Mouse (Mus musculus) kidney, postnatal 4 days (tissue): ENCODE results near the gene Dyrk1a.

Source experiments
- DNase-seq, 2 experiments: peaks; one replicate each; pipeline ENCODE4 v3.0.0; 2021; ENCODE audit warnings: mixed read lengths in 2 of 2

Dyrk1a gene

DNA sequence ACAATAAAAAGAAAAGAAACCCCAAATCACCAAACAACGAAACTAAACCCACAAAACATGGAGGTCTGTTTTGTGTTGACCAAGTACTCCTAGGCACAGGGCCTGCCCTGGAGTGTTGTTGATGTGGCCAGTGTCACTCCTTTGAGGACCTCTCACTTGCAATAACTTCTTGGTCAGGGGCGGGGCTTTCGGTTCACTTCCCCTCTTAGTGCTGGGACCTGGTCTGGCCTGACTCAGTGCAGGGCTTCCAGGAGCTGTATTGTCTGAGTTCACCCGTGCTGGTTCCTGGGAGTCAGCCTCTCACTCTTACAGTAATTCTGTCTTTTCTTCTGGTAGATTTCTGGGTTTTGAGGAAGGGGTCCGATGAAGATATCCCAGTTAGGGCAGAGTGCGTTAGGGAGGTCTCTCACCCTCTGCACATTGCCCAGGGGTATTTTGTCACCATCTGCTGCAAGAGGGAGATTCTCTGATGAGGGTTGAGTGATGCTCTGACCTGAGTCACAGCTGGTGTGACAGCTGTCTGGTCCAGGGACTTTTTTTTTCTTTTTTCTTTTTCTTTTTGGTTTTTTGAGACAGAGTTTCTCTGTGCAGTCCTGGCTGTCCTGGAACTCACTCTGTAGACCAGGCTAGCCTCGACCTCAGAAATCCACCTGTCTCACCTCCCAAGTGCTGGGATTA lies 150.8 kb downstream of the Dyrk1a start:
- no peak for DNase-seq

- no peak for DNase-seq
Observed at GRCm38 (mm10) chr16:94721549-94722006, 151.8 kb downstream of the Dyrk1a start.

DNA sequence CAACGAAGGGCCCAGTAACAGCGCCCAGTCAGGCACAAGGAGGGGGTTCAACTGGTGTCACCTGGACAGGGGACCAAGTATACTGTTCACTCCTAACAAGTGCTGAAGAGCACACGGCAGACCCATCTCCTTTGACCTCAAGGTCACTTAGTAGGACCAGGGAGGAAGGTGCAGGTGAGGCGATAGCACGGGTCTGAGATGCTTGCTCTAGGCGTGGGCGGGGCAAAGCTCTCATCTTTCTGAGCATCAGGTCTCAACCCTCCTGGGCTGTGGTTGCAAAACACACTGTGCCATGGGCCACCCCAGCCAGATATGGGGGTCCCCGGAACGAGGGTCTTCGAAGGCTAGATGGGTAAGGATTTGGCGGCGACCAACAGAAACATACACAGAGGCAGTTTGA lies 153.1 kb downstream of the Dyrk1a start:
- no peak for DNase-seq

GRCm38 (mm10) chr16:94724061-94724596 lies 154.3 kb downstream of the Dyrk1a start:
- peak; percentile 76 to 80 for DNase-seq

GRCm38 (mm10) chr16:94724747-94725211 lies 155.0 kb downstream of the Dyrk1a start:
- DNase-seq = peak; percentile 25 to 57

DNA sequence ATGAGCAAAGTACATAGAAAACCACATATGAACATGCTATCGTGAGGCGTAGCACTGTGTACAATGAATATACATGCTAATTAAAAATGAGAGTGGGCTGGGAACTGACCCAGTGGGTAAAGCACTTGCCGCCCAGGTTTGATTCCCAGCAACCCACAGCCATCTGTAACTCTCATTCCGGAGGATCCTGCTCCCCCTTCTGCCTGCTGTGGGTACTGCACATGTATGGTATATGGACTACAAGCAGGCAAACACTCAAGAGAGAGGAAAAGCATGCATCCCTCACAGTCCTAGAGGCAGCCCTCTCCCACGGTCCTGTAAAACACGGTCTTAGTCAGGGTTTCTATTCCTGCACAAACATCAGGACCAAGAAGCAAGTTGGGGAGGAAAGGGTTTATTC lies 159.4 kb downstream of the Dyrk1a start:
- no peak for DNase-seq

- no peak for DNase-seq
Observed at GRCm38 (mm10) chr16:94731027-94731426, 161.2 kb downstream of the Dyrk1a start.

- DNase-seq = peak; percentile 27 to 37
Observed at GRCm38 (mm10) chr16:94735472-94735871, 165.7 kb downstream of the Dyrk1a start.

DNA sequence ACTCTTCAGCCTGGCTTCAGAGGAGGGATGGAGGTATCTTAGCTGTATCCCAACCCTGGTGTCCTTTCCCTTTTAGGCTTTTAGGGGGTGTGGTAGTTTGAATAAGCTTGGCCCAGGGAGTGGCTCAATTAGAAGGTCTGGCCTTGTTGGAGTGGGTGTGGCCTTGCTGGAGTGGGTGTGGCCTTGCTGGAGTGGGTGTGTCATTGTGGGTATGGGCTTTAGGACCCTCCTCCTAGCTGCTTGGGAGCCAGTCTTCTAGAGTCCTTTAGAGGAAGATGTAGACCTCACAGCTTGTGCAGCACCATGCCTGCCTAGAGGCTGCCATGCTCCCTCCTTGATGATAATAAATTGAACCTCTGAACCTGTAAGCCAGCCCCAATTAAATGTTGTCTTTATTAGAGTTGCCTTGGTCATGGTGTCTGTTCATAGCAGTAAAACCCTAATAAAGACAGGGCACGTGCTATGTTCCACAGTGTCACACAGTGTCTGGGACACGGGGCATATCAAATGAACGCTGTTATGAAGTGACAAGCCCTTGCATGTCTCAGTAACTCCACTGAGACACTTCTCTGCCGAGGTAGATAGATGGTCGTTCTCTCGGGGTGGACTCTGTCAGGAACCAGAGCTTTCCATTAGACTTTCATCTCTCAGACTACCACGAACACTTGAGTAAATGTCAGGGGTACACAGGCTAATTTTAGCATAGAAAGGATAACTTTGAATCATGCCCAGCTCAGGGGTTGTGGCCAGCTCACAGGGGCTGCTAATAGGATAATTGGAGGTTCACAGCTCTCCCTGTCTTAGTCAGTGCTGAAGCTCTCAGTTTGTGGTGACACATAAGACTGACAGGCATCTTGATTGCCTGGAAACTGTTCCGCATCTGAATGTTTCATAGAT lies 166.9 kb downstream of the Dyrk1a start:
- DNase-seq = no peak

GRCm38 (mm10) chr16:94737359-94737687 lies 167.5 kb downstream of the Dyrk1a start:
- no peak for DNase-seq

GRCm38 (mm10) chr16:94743853-94744501 lies 174.2 kb downstream of the Dyrk1a start:
- peak; percentile 52 to 69 for DNase-seq

DNA sequence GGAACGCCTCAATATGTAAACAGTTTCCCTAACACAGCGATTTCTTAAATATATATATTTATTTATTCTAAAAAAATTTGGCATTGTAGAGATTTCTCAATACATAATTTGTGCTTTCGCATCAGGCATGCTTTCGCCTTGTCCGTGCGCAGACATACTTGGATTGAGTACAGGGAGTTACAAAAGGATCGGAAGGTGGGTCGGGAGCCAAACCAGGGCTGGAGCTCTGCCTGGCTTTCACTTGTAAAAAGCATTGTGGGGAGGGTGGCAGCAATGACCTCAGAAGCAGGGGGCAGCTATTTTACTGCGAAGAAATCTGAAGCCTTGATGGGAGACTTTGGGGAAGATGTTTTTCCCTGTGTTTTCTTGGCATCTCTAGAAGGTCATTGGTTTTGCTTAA lies 175.2 kb downstream of the Dyrk1a start:
- no peak for DNase-seq
